Mouse (Mus musculus): ENCODE measurements around the gene Adk.

- TF ChIP-seq EP300 (IDR thresholded peaks at IDR 0.05; ENCODE audit: low read depth) (no peak), CTCF (IDR thresholded peaks at IDR 0.05; ENCODE audit: low read depth) (no peak)
These were observed 58.1 kb downstream of the Adk start for GRCm38 (mm10) chr14:21110492-21110891.

Measured in liver, embryonic 14.5 days (tissue).